Mouse (Mus musculus): ENCODE measurements at regions not wholly inside any gene's neighbourhood (a gene's known extent, or its start where the extent isn't known, plus 50 kb on each side); places are given as distances from the start of the nearest gene placed in this dataset.
A peak's percentile ranks its signal among the peaks of the same experiment; 100 is the strongest.

- WGBS: 70% methylated on average over 4 of the region's 4 CpGs
- Histone ChIP-seq H3K9me3 (replicated peaks) (no peaks in the 10 kb centered on the region), H3K27ac (no peak overlapping the region), H3K27me3 (no peaks in the 10 kb centered on the region), H3K4me1 (replicated peaks) (no peaks in the 10 kb centered on the region), H3K9ac (no peak overlapping the region), H3K4me2 (no peak overlapping the region), H3K4me3 (no peak overlapping the region), H3K36me3 (no peaks in the 10 kb centered on the region)
- ATAC-seq (replicated peaks; ENCODE audit: insufficient number of reproducible peaks, insufficient read depth, low FRiP score, low read depth): no peak
Observed at GRCm38 (mm10) chr13:78717686-78718431, 518.3 kb upstream of the Nr2f1 start.

DNA sequence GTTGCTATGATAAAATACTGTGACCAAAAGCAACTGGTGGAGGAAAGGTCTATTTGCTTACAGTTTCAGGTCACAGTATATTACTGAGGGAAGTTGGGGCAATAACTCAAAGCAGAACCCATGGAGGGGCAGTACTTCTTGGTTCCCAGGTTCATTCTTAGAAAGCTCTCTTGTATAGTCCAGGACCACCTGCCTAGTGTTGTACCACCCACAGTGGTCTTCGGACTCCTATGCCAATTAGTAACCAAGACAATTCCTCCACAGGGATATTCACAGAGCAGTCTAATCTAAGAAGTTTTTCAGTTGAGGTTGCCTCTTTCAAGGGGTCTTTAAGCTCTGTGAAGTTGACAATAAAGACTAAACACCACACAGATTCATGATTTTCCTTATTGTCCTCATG, 517.6 kb upstream of the Nr2f1 start:
- 84% methylated on average over 1 of the region's 1 CpGs for WGBS

DNA sequence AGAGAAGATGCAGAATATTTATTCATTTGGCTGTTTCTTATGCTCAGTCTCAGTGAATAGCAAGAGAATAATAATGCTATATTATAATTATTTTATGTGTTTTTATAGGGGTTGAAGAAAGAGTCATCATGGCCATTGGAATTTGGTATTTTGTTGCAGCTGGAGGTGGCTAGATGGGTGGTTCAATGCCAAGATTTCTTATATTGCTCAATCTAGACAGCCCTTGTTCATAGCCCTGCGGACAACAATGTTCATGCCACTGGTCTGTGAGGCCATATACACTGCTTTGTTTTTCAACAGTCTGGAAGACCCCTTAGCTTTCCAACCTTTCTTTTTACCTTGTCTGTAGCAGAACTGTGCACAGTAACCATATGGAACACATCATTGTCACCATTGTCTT, 505.1 kb upstream of the Nr2f1 start:
- H3K4me3 ChIP-seq: no peak overlapping the region
- no peaks in the 10 kb centered on the region for H3K9me3 ChIP-seq (replicated peaks)
- H3K36me3 ChIP-seq: no peaks in the 10 kb centered on the region
- WGBS: 77% methylated on average over 1 of the region's 1 CpGs
- no peak overlapping the region for H3K27ac ChIP-seq
- ATAC-seq (replicated peaks; ENCODE audit: insufficient number of reproducible peaks, insufficient read depth, low FRiP score, low read depth): no peak
- no peaks in the 10 kb centered on the region for H3K4me1 ChIP-seq (replicated peaks)
- H3K9ac ChIP-seq: no peak overlapping the region
- no peaks in the 10 kb centered on the region for H3K27me3 ChIP-seq
- no peak overlapping the region for H3K4me2 ChIP-seq

More for the DNA sequence above, 517.6 kb upstream of the Nr2f1 start:
- no peaks in the 10 kb centered on the region for H3K36me3 ChIP-seq
- H3K4me3 ChIP-seq: no peak overlapping the region
- no peak for ATAC-seq (replicated peaks; ENCODE audit: insufficient number of reproducible peaks, insufficient read depth, low FRiP score, low read depth)
- no peaks in the 10 kb centered on the region for H3K4me1 ChIP-seq (replicated peaks)
- no peaks in the 10 kb centered on the region for H3K27me3 ChIP-seq
- H3K9ac ChIP-seq: no peak overlapping the region
- H3K9me3 ChIP-seq (replicated peaks): no peaks in the 10 kb centered on the region
- no peak overlapping the region for H3K27ac ChIP-seq
- no peak overlapping the region for H3K4me2 ChIP-seq

- WGBS: 59% methylated on average over 3 of the region's 3 CpGs
- no peaks in the 10 kb centered on the region for H3K4me1 ChIP-seq (replicated peaks)
- H3K36me3 ChIP-seq: no peaks in the 10 kb centered on the region
- no peaks in the 10 kb centered on the region for H3K27me3 ChIP-seq
- no peak for ATAC-seq (replicated peaks; ENCODE audit: insufficient number of reproducible peaks, insufficient read depth, low FRiP score, low read depth)
- H3K27ac ChIP-seq: no peak overlapping the region
- no peaks in the 10 kb centered on the region for H3K9me3 ChIP-seq (replicated peaks)
- H3K4me3 ChIP-seq: no peak overlapping the region
- no peak overlapping the region for H3K9ac ChIP-seq
- H3K4me2 ChIP-seq: no peak overlapping the region
Observed at GRCm38 (mm10) chr13:78697814-78698519, 498.4 kb upstream of the Nr2f1 start.

GRCm38 (mm10) chr13:78679255-78679895, 479.8 kb upstream of the Nr2f1 start:
- Histone ChIP-seq H3K27ac (no peak overlapping the region), H3K9me3 (replicated peaks) (no peaks in the 10 kb centered on the region), H3K36me3 (no peaks in the 10 kb centered on the region), H3K4me1 (replicated peaks) (0 out of 2 replicates have a peak, but pooled peaks cover 2% of the 10 kb centered on the region), H3K4me2 (no peak overlapping the region), H3K4me3 (no peak overlapping the region), H3K9ac (no peak overlapping the region), H3K27me3 (no peaks in the 10 kb centered on the region)
- WGBS: 32% methylated on average over 4 of the region's 4 CpGs
- ATAC-seq (replicated peaks; ENCODE audit: insufficient number of reproducible peaks, insufficient read depth, low FRiP score, low read depth): peak; percentile 43; the same call in 1 of the 2 replicates

GRCm38 (mm10) chr13:78678241-78678640, 478.7 kb upstream of the Nr2f1 start:
- Histone ChIP-seq H3K27ac (no peak overlapping the region), H3K27me3 (no peaks in the 10 kb centered on the region), H3K9me3 (replicated peaks) (no peaks in the 10 kb centered on the region), H3K4me2 (no peak overlapping the region), H3K36me3 (no peaks in the 10 kb centered on the region), H3K4me1 (replicated peaks) (0 out of 2 replicates have a peak, but pooled peaks cover 2% of the 10 kb centered on the region), H3K4me3 (no peak overlapping the region), H3K9ac (no peak overlapping the region)
- WGBS: 68% methylated on average over 7 of the region's 7 CpGs
- ATAC-seq (replicated peaks; ENCODE audit: insufficient number of reproducible peaks, insufficient read depth, low FRiP score, low read depth): no peak

GRCm38 (mm10) chr13:78658285-78658684, 458.7 kb upstream of the Nr2f1 start:
- no peak overlapping the region for H3K4me3 ChIP-seq
- H3K27ac ChIP-seq: no peak overlapping the region
- H3K27me3 ChIP-seq: no peaks in the 10 kb centered on the region
- H3K4me1 ChIP-seq (replicated peaks): no peaks in the 10 kb centered on the region
- no peak for ATAC-seq (replicated peaks; ENCODE audit: insufficient number of reproducible peaks, insufficient read depth, low FRiP score, low read depth)
- H3K36me3 ChIP-seq: no peaks in the 10 kb centered on the region
- H3K9me3 ChIP-seq (replicated peaks): no peaks in the 10 kb centered on the region
- no peak overlapping the region for H3K4me2 ChIP-seq
- 84% methylated on average over 7 of the region's 7 CpGs for WGBS
- no peak overlapping the region for H3K9ac ChIP-seq

DNA sequence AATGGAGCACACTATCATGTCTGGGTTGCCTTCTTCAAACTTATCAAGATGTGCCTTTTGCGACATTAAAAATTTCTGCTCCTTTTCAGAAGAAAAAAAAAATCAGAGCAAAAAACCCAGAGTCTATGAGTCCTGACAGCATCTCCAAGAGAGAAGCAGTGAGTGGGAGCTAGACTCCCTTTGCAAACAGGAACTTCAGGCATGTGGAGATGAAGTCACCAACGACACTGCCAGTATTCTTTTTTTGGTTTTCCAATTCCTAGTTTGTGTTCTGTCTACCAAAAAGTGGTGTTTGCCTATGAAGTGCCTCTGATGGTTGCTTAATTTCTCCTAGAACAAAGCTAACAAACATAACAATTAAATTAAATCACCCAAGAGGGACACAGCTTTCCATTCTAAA, 457.2 kb upstream of the Nr2f1 start:
- no peaks in the 10 kb centered on the region for H3K4me1 ChIP-seq (replicated peaks)
- 54% methylated on average over 2 of the region's 2 CpGs for WGBS
- H3K36me3 ChIP-seq: no peaks in the 10 kb centered on the region
- no peak overlapping the region for H3K9ac ChIP-seq
- H3K27me3 ChIP-seq: no peaks in the 10 kb centered on the region
- H3K9me3 ChIP-seq (replicated peaks): no peaks in the 10 kb centered on the region
- ATAC-seq (replicated peaks; ENCODE audit: insufficient number of reproducible peaks, insufficient read depth, low FRiP score, low read depth): no peak
- H3K4me2 ChIP-seq: no peak overlapping the region
- H3K4me3 ChIP-seq: no peak overlapping the region
- H3K27ac ChIP-seq: no peak overlapping the region

- Histone ChIP-seq H3K4me3 (no peak overlapping the region), H3K4me2 (no peak overlapping the region), H3K9ac (no peak overlapping the region), H3K4me1 (replicated peaks) (no peaks in the 10 kb centered on the region), H3K36me3 (no peaks in the 10 kb centered on the region), H3K9me3 (replicated peaks) (no peaks in the 10 kb centered on the region), H3K27me3 (no peaks in the 10 kb centered on the region), H3K27ac (no peak overlapping the region)
- ATAC-seq (replicated peaks; ENCODE audit: insufficient number of reproducible peaks, insufficient read depth, low FRiP score, low read depth): no peak
- WGBS: 67% methylated on average over 1 of the region's 1 CpGs
Observed at GRCm38 (mm10) chr13:78656196-78656595, 456.6 kb upstream of the Nr2f1 start.

DNA sequence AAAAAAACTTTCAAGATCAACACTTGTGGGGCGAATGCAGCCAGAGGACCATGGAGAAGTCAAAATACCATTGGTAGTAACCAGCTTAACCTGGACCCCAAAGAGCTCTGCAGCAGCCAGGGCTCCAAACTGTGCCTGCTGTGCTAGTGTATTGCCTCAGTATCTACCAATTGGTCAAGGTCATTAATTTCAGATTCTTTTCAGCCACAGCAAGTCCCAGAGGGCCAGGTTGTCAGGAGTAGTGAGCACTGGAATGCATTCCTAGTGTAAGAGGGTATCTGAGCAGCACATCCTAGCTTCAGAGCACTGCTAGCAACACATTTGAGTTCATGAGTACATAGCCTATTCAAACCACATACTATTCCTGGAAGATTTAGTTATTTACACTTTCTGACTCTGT, 451.3 kb upstream of the Nr2f1 start:
- no peaks in the 10 kb centered on the region for H3K4me1 ChIP-seq (replicated peaks)
- 71% methylated on average over 1 of the region's 1 CpGs for whole genome bisulfite sequencing
- no peak overlapping the region for H3K27ac ChIP-seq
- H3K9me3 ChIP-seq (replicated peaks): no peaks in the 10 kb centered on the region
- H3K4me2 ChIP-seq: no peak overlapping the region
- no peaks in the 10 kb centered on the region for H3K36me3 ChIP-seq
- no peak overlapping the region for H3K9ac ChIP-seq
- H3K4me3 ChIP-seq: no peak overlapping the region
- no peaks in the 10 kb centered on the region for H3K27me3 ChIP-seq
- ATAC-seq (replicated peaks; ENCODE audit: insufficient number of reproducible peaks, insufficient read depth, low FRiP score, low read depth): no peak

DNA sequence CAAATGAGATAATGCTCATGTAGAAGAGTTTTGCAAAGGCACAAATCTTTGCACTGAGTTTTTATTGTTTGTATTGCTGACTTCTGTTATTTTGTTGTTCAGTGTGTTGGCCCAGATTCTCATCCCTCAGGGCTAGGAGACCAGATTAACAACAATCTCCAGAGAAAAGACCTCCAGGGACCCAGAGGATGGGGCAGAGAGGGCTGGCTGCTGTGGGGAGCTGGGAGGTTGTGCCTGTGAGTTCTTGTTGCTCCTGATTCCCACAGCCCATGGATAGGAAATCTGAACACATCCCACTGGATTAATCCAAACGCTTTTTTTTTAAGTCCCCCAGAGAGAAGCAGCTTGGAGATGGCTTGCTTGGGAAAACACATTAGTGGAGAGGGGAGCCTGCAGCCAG, 445.0 kb upstream of the Nr2f1 start:
- H3K27me3 ChIP-seq: no peaks in the 10 kb centered on the region
- H3K9ac ChIP-seq: no peak overlapping the region
- H3K36me3 ChIP-seq: no peaks in the 10 kb centered on the region
- H3K27ac ChIP-seq: no peak overlapping the region
- H3K9me3 ChIP-seq (replicated peaks): no peaks in the 10 kb centered on the region
- WGBS: 28% methylated on average over 1 of the region's 1 CpGs
- no peaks in the 10 kb centered on the region for H3K4me1 ChIP-seq (replicated peaks)
- no peak overlapping the region for H3K4me2 ChIP-seq
- no peak overlapping the region for H3K4me3 ChIP-seq
- ATAC-seq (replicated peaks; ENCODE audit: insufficient number of reproducible peaks, insufficient read depth, low FRiP score, low read depth): no peak
